Mouse (Mus musculus) embryonic facial prominence, embryonic 14.5 days (tissue): ENCODE results near the gene Zbtb38. TPM values are rescaled to one million over a fixed set of nuclear protein-coding genes. Genes with fewer than 3 reads are reported as not detected.

Experiments used
- ATAC-seq: fragments of 200-750 bp; cut with Nextera tagmentation; 2 replicates; pipeline ENCODE4 v1.8.0; 2017; ENCODE audit warnings: low read depth, moderate number of reproducible peaks, moderate TSS enrichment
- DNase-seq: peaks from one replicate; pipeline ENCODE4 v3.0.0-alpha.2; 2015; ENCODE audit warnings: low spot score
- H3K27ac ChIP-seq: fragments of 300-500 bp; sonication (generic); replicated peaks from 2 replicates; pipeline ENCODE4 v1.5.1; 2014; ENCODE audit warnings: low read depth, mild to moderate bottlenecking, low read length, moderate library complexity
- H3K27me3 ChIP-seq: fragments of 300-500 bp; sonication (generic); replicated peaks from 2 replicates; pipeline ENCODE4 v1.6.1; 2014; ENCODE audit warnings: low read length; ENCODE audit not compliant: control insufficient read depth, insufficient read depth
- H3K36me3 ChIP-seq: fragments of 300-500 bp; sonication (generic); 2 replicates; pipeline ENCODE4 v1.6.1; 2014; ENCODE audit warnings: low read length, mixed read lengths; ENCODE audit not compliant: control insufficient read depth, insufficient read depth
- H3K4me1 ChIP-seq: fragments of 300-500 bp; sonication (generic); 2 replicates; pipeline ENCODE4 v1.6.1; 2014; ENCODE audit warnings: antibody characterized with exemption, low read length; ENCODE audit not compliant: control insufficient read depth, insufficient read depth
- H3K4me2 ChIP-seq: fragments of 300-500 bp; sonication (generic); 2 replicates; pipeline ENCODE4 v1.6.1; 2014; ENCODE audit warnings: low read depth, mild to moderate bottlenecking, low read length, moderate library complexity, mixed read lengths
- H3K4me3 ChIP-seq: fragments of 300-500 bp; sonication (generic); 2 replicates; pipeline ENCODE4 v1.5.1; 2014; ENCODE audit warnings: low read depth, mild to moderate bottlenecking, low read length
- H3K9ac ChIP-seq: fragments of 300-500 bp; sonication (generic); 2 replicates; pipeline ENCODE4 v1.6.1; 2014; ENCODE audit warnings: low read depth, mild to moderate bottlenecking, low read length, moderate library complexity, mixed read lengths
- H3K9me3 ChIP-seq: fragments of 300-500 bp; sonication (generic); 2 replicates; pipeline ENCODE4 v1.6.1; 2016; ENCODE audit warnings: low read length; ENCODE audit not compliant: control insufficient read depth
- WGBS: fragments of 180-500 bp; shearing (Covaris S2); extraction: QIAGEN DNeasy Blood & Tissue Kit; methylation state at CpG from one replicate; pipeline ENCODE4 v1.1.7; 2014; 5-methylcytosine and 5-hydroxymethylcytosine counted together
- polyA plus RNA-seq: library from polyadenylated mRNA; unstranded; fragments of >200 nt; fragmentation: Nextera tagmentation; extraction: Ambion mirVana; gene quantifications from 2 replicates; pipeline ENCODE4 v1.2.1, GENCODE M21; 2014

The Zbtb38 gene
- polyA plus RNA-seq, 1 experiment from 2014 or later: 18.1 TPM

DNA sequence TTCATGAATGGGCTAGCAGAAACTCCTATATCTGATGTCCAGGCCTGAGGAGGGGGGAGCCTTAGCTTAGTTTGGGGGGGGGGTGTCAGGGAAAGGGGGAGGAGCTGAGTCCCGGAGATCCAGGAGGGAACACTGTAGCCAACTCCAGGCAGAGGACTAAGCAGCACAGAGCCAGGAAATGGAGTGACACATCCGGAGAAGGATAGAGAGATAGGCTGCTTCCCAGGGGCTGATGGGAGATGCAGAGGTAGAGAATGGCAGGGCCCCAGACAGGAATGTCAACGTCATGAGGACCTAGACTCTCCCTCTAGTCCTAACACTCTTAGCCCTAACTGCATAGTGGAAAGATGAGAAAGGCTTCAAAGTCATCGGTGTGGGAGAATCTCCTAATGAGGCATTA lies 44.7 kb downstream of the Zbtb38 start:
- WGBS: 80% methylated on average over 4 of the region's 4 CpGs
- H3K9me3 ChIP-seq: no peaks in the 10 kb centered on the region
- no peak for ATAC-seq
- no peak overlapping the region for H3K9ac ChIP-seq
- H3K4me3 ChIP-seq: no peak overlapping the region
- no peaks in the 10 kb centered on the region for H3K4me1 ChIP-seq
- no peaks in the 10 kb centered on the region for H3K36me3 ChIP-seq
- no peak overlapping the region for H3K4me2 ChIP-seq
- no peak overlapping the region for H3K27ac ChIP-seq
- DNase-seq: no peak
- H3K27me3 ChIP-seq: no peaks in the 10 kb centered on the region

- Histone ChIP-seq H3K27ac (peak overlapping the region; percentile 39; the same call in 1 of the 2 replicates), H3K4me2 (no peak overlapping the region), H3K36me3 (no peaks in the 10 kb centered on the region), H3K4me1 (no peaks in the 10 kb centered on the region), H3K9me3 (no peaks in the 10 kb centered on the region), H3K27me3 (no peaks in the 10 kb centered on the region), H3K9ac (no peak overlapping the region), H3K4me3 (no peak overlapping the region)
- WGBS: 19% methylated on average over 11 of the region's 11 CpGs
- peak; percentile 79 for DNase-seq
- peak; percentile 85 for ATAC-seq
Observed at GRCm38 (mm10) chr9:96705576-96706285, 46.9 kb downstream of the Zbtb38 start.

- Histone ChIP-seq H3K27me3 (no peaks in the 10 kb centered on the region), H3K4me3 (no peak overlapping the region), H3K9me3 (0 out of 2 replicates have a peak, but pooled peaks cover 1% of the 10 kb centered on the region), H3K36me3 (no peaks in the 10 kb centered on the region), H3K27ac (0 out of 2 replicates have a peak overlapping the region, but pooled peaks have one; percentile 39), H3K9ac (no peak overlapping the region), H3K4me2 (no peak overlapping the region), H3K4me1 (no peaks in the 10 kb centered on the region)
- DNase-seq (no peak), ATAC-seq (no peak)
- 89% methylated on average over 9 of the region's 9 CpGs for WGBS
Observed at GRCm38 (mm10) chr9:96704935-96705334, 47.7 kb downstream of the Zbtb38 start.

GRCm38 (mm10) chr9:96701891-96702290 lies 50.7 kb downstream of the Zbtb38 start:
- 79% methylated on average over 10 of the region's 10 CpGs for WGBS
- H3K9me3 ChIP-seq: peaks cover 9% of the 10 kb centered on the region
- no peaks in the 10 kb centered on the region for H3K27me3 ChIP-seq
- DNase-seq: peak; percentile 33
- H3K4me1 ChIP-seq: no peaks in the 10 kb centered on the region
- 0 out of 2 replicates have a peak, but pooled peaks cover 4% of the 10 kb centered on the region for H3K36me3 ChIP-seq
- no peak overlapping the region for H3K4me3 ChIP-seq
- H3K4me2 ChIP-seq: no peak overlapping the region
- no peak overlapping the region for H3K27ac ChIP-seq
- no peak for ATAC-seq
- no peak overlapping the region for H3K9ac ChIP-seq

DNA sequence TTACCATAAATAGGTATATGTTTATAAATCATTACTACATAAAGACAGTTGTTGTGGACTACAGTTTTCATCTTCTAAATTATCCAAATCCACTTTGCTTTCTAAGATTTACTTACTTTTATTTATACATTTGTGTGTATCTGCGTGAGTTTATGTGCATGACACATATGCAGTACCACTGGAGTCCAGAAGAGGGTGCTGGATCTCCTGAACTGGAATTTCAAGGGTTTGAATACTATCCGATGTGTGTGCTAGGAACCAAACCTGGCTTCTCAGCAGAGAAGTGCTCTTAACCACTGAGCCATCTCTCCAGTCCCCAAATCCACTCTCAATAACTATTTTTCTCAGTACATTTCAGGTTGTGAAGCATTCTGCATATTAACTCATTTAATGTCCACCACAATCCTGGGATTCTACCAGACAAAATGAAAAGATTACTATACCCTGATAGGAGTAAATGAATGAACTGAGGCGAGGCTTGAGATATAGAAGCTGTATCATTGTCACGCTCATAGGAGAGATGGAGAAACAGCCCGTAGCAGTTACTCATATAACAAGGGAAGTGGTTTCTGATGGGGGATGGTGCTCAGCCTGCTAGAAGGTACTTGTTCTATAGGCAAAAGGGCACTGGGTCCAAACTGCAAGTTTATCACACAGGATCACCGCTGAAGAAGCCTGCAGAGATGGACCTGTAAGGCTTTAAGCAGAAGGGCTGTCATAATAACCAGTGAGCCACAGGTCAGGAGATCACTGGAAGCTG lies 53.2 kb downstream of the Zbtb38 start:
- Histone ChIP-seq H3K4me3 (no peak overlapping the region), H3K27me3 (no peaks in the 10 kb centered on the region), H3K9me3 (peaks cover 9% of the 10 kb centered on the region), H3K4me1 (0 out of 2 replicates have a peak, but pooled peaks cover 6% of the 10 kb centered on the region), H3K9ac (no peak overlapping the region), H3K4me2 (no peak overlapping the region), H3K36me3 (0 out of 2 replicates have a peak, but pooled peaks cover 4% of the 10 kb centered on the region), H3K27ac (no peak overlapping the region)
- ATAC-seq (no peak), DNase-seq (no peak)
- 96% methylated on average over 6 of the region's 6 CpGs for whole genome bisulfite sequencing

GRCm38 (mm10) chr9:96696788-96697492 lies 55.7 kb downstream of the Zbtb38 start:
- 0 out of 2 replicates have a peak, but pooled peaks cover 6% of the 10 kb centered on the region for H3K4me1 ChIP-seq
- H3K36me3 ChIP-seq: 0 out of 2 replicates have a peak, but pooled peaks cover 4% of the 10 kb centered on the region
- 0 out of 2 replicates have a peak overlapping the region, but pooled peaks have one; percentile 19 for H3K9ac ChIP-seq
- DNase-seq (peak; percentile 33), ATAC-seq (no peak)
- 79% methylated on average over 14 of the region's 14 CpGs for WGBS
- H3K9me3 ChIP-seq: peaks cover 9% of the 10 kb centered on the region
- H3K4me2 ChIP-seq: no peak overlapping the region
- no peaks in the 10 kb centered on the region for H3K27me3 ChIP-seq
- no peak overlapping the region for H3K4me3 ChIP-seq
- peak overlapping the region; percentile 24 for H3K27ac ChIP-seq

DNA sequence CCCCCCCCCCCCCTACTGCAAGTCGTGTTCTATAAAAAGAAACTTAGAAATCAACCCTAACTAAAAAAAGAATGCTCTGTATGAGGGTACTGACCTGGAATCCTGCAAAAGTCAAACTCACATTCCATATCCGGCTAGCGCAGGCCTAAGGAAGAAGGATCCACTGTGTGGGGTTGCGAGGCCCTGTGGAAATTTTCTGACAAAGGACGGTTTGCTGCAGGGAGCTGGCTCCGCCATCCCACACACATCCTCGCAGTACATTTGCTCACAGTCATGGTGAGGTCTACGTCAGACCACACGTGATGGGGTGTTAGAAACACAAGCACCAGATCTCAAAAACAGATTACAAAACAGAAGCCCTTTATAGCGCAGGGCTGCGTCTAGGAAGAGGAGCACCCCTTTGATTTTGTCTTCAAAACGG lies 56.5 kb downstream of the Zbtb38 start:
- Histone ChIP-seq H3K27ac (peak overlapping the region; percentile 24), H3K27me3 (no peaks in the 10 kb centered on the region), H3K4me2 (peak overlapping the region; percentile 1; the same call in 1 of the 2 replicates), H3K9me3 (peaks cover 9% of the 10 kb centered on the region), H3K4me1 (0 out of 2 replicates have a peak, but pooled peaks cover 6% of the 10 kb centered on the region), H3K4me3 (no peak overlapping the region), H3K36me3 (0 out of 2 replicates have a peak, but pooled peaks cover 4% of the 10 kb centered on the region), H3K9ac (no peak overlapping the region)
- peak; percentile 74; the same call in 1 of the 2 replicates for ATAC-seq
- no peak for DNase-seq
- 65% methylated on average over 12 of the region's 12 CpGs for WGBS

- 47% methylated on average over 4 of the region's 4 CpGs for WGBS
- Histone ChIP-seq H3K9ac (no peak overlapping the region), H3K4me2 (no peak overlapping the region), H3K36me3 (peaks cover 30% of the 10 kb centered on the region), H3K9me3 (no peaks in the 10 kb centered on the region), H3K4me1 (no peaks in the 10 kb centered on the region), H3K4me3 (no peak overlapping the region), H3K27ac (no peak overlapping the region), H3K27me3 (no peaks in the 10 kb centered on the region)
- DNase-seq: no peak
- no peak for ATAC-seq
Observed at GRCm38 (mm10) chr9:96690461-96690863, 62.2 kb downstream of the Zbtb38 start.
